Mouse (Mus musculus) adipocyte (in vitro differentiated cells): ENCODE data around the gene Uncx.

Experiments used
- DNase-seq: peaks from one replicate; pipeline ENCODE4 v3.0.0-alpha.2; 2016; ENCODE audit warnings: low spot score

The Uncx gene

DNA sequence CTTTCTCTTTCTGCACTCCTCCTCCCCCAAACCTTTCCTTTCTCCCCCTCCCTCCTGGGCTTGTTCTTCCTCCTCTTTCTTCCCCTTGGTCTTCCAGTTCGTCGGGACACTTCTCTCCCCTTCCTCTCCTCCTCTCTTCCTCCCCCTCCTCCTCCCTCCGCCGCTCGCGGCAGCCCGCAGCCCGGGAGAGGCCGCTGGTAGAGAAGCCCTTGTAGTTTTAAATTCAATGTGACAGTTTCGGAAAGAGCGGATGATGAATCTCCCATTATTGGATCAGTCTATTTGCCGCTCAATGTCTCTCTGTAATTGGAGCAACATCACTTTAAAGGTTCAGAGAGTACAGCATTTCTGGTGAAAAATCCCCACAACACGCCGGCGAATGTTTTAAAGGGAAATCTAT, at the start of gene Uncx:
Uncx (plus strand) TSS at position 281 of the 400 bp plus-strand sequence.
- no peak for DNase-seq

DNA sequence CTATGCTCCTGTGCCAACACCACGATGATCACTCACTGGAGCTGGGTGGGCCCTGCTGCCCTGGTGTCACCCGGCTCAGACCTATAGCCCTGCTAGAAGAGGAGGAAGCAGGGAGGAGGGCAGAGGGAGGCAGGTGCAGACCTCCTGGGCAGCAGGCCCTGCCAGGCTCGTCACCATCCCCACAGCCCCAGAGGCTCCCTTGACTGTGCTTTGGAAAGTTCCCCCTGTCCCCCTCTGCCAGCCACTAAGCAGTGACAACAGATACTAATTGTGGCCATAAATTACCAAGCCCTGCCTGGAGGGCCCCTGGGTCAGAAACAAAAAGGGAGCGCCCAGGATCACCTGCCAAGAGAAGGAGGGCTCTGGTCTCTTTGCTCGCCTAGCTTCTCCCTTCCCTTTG, 49.6 kb upstream of the Uncx start:
- no peak for DNase-seq

DNA sequence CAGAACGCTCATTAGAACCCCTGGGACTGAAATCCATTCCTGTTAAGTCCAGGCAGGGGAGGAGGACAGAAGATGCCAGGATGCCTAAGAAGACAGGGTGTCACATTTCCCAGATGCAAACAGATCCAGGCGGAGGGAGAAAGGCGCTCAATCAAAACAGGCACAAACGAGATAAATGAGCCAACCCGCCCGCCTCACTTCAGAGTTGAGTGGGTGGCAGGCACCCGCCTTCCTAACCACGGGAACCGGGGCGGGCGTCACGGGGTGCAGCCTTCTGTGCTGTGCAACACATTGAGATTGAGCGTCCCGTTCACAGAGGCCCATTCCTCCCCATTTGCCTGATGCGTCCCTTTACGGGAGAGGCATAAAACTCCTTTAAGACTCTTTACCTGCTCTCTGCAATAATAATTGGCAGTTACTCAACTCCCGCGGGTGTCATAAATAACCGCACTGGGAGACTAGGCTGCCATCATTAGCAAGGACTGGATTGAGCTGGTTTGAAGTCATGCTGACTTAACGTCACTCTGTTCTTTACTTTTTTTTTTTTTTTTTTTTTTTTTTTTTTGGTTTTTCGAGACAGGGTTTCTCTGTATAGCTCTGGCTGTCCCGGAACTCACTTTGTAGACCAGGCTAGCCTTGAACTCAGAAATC, 48.1 kb upstream of the Uncx start:
- peak; percentile 38 for DNase-seq

DNA sequence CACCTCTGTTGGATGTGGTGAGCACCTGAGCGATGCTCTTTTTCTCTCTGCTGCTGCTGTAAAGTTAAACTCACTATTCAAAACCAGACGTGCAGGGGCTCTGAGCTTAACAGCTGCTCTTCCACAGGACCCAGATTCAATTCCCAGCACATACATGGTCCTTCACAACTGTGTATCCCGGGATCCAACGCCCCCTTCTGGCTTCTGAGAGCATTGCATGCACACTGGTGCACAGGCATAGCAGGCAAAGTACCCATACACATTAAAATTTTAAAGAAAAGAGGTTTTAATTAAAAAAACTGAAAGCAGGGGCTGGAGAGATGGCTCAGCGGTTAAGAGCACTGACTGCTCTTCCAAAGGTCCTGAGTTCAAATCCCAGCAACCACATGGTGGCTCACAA, 46.4 kb upstream of the Uncx start:
- DNase-seq: no peak

DNA sequence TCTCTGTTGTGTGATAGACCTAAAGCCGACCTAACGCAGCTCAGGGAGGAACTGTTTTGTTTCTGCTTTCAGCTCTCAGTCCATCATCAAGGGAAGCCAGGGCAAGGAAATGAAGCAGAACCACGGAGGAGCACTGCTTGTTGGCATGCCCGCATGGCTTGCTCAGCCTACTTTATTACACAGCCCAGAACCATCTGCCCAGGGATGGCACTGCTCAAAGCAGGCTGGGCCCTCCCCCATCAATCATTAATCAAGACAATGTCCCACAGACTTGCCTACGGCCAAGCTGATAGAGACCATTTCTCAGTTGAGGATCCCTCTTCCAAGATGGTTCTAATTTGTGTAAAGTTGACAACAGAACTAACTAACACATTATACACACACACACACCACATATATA, 44.5 kb upstream of the Uncx start:
- no peak for DNase-seq

DNA sequence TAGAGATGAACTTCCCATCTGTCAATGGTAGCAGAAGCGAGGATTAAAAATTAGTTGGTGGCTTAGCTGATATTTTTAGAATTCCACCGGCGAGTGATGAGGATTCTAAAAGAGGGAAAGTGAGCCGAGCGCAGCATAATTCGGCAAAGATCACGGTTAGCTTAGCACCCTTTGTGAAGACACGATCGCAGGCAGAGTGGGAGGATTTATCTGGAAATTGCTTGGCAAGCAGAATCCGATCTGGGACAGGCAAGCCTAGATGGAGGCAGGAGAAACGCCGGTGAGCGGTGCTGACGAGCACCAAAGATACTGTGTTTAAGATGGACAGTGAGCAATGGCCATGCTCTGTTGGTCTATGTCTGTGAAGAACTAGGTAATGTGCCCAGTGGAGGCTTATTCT, 41.0 kb upstream of the Uncx start:
- no peak for DNase-seq

DNA sequence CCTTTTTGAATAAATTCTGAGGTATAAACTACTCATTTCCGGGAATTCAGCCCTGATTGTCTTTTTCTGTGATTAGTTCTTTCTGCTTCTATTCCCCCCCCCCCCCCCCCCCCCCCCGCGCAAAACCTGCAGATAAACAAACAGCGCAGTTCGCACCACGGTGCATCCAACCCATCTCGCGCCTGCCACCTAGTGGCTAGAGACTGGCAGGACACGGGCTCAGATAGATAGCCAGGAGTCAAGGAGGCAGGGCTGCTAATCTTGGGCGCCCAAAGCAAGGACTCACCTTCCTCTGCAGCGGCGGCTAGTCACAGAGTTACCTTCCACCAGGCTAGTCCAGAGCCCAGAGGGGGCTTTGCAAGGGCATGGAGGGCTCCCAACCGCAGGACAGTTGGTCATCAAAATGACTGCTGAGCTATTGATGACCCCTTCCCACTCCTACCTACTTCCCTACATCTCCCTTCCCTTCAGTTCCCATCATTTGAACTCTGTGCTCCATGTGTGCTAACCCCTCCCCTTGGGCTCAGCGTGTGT, 38.2 kb upstream of the Uncx start:
- DNase-seq: peak; percentile 90

DNA sequence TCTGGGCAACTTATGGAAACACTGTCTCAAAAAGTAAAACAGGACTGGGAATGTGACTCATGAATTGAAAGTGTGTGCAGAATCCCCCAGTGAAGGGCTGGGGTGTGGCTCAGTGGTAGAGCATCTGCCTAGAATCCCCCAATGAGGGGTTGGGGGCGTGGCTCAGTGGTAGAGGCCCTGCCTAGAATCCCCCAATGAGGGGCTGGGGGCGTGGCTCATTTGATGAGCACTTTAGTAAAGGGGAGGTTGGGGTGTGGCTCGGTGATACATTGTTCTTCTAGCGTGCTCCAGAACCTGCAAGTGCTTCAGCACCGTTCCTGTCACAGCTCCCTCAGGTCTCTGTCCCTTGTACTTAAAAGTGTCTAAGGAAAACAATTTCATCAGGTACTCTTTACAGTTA, 37.1 kb upstream of the Uncx start:
- no peak for DNase-seq

DNA sequence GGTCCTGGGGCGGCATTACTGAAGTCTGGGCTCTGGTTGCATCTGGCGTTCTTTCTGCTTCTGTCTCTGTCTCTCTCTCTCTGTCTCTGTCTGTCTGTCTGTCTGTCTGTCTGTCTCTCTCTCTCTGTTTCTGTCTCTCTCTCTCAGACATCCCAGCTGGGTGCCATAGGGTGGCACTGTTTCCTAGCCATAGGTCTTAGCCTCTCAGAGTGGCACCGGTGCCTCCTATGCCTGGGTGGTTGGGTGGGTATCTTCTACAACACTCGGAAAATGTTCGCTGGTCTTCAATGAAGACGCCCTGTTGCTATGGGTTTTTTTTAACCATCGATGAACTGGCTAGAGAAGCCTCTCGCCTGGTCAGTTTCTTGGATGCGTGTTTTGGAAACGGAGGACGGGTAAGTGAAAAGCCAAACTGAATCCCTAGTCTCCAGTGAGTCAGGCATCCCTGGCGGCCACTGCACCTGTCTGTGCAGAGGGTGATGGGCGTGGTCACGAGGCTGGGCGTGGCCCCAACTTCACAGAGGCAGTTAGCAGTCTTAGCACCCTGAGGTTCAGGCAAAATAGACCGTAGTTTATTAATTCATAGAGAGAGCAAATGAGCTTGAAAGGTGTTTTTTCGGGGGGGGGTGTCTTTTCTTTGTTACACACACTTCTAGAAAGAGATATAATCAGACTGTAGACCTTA, 32.5 kb upstream of the Uncx start:
- no peak for DNase-seq

DNA sequence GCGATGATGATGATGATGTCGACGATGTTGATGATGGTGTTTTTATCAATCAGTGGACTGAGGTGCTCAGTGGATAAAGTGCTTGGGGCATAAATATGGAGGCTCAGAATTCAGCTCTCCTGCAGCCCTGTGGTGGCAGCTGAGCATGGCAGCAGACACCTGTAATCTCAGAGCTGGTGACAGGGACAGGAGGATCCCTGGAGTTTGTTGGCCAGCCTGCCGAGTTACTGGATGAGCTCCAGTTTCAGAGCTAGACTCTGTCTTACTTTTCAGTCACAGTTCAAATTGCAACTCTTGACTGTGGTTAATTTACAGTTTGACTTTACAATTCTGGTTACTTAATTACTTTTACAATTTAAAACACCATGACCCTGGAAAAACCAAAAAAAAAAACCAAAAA, 31.1 kb upstream of the Uncx start:
- no peak for DNase-seq

DNA sequence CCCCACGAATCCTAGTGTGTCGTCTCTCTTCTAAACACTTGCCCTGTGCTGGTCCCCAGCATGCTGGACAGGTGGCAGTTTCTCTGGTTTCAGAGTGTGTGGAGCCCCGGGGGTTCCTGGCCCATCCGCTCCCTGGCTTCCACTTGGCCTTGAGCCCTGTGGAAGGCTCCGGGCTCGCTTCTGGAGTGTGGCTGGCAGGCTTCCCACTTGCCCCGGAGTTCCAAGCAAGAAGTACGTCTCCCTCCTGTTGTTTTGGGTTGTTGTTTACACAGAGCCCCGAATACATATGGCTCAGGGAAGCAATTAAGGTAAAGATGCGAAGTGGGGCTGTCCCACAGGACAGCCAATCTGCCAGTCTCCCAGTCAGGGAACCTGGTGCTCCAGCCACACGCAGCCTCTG, 27.0 kb upstream of the Uncx start:
- no peak for DNase-seq

DNA sequence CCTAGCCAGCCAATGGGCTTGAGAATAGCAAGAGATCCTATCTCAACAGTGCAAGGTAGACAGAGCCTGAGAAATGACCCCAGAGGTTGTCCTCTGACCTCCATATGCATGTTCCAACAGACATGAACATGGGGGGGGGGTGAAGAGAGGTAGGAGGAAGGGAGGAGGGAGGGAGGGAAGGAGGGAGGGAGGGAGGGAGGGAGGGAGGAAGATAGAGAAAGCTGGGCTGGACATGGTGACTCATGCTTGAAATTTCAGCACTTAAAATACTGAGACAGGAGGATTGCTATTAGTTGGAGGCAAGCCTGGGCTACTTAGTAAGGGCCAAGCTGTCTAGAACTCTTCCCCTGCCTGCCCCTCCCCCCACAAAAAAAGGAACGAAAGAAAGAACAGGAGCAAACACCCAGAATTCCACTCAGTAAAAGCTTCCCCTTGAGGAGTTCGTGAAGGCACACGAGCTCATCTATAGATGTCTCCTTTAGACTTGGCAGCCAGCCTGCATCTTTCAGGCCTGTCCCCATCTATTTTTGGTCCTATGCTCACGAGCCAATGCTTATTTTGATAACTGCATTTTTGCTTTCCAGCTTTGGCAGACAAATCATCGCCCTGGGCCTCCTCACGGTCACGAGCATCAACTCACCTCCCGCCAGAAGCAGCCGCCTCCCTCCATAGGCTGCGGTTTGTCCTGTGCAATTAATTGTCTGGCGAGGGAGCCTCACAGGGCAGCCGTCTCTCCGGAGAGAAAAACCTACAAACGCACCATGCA, 23.0 kb upstream of the Uncx start:
- no peak for DNase-seq

DNA sequence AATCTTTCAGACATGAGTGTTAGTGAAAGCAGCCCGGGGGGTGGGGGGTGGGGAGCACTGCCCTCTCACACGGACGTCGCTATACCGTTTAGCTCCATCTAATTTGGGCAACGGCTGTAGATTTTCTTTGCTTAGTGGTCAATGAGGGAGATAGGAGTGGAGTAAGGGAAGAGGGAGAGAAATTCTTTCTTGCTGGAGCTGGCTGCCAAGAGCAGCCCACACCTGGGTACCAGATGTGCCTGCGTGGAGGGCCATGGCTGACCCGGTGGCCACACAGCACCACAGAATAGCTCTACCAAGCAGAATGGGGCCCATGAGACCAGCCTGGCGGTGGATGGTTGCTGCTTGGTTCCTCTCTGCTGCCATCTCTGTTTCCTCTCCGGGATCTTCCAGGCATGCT, 21.3 kb upstream of the Uncx start:
- DNase-seq: no peak

DNA sequence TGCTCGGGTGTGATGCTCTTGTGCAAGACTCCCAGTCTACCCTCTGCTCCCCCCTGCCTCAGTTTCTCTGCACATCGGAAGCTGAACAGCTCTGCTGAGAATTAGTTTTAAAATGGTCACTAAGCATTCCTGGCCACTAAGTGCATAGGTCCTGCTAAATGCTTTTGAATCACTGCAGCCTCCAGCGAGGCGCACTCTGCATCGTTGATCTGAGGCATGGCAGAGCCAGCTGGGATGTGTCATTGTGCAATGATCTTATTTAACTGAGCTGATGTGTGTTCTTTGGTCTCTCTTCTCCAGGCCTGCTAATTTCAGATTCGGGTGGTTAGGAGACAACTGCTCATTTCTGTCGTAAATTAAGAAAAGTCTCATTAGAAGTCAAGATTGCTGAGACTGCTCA, 14.4 kb upstream of the Uncx start:
- no peak for DNase-seq

DNA sequence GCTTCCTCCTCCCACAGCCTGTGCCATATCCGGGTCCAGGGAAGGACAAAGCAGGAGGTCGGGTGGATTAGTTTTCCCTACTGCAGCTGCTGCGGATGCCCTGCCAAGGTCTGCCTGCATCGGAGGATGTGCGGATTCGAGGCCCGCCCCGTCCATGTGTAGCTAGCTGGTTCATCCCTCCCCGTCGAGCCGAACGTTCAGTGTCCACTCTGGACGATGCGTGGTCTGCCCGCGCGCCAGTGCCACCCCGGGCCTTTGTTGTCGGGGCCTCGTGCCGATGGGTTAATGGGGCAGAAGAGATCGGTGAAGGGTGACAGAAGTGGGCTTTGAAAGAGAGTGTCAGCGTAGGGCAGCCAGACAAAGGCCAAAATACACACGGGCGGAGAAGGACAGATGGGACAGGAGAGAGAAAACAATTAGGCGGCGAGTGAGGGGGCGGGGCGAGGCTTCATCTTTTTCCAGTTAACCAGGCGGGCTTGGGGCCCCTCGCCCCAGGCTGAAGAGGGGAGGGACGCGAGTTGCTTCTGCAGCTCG, 7.8 kb upstream of the Uncx start:
- DNase-seq: no peak

DNA sequence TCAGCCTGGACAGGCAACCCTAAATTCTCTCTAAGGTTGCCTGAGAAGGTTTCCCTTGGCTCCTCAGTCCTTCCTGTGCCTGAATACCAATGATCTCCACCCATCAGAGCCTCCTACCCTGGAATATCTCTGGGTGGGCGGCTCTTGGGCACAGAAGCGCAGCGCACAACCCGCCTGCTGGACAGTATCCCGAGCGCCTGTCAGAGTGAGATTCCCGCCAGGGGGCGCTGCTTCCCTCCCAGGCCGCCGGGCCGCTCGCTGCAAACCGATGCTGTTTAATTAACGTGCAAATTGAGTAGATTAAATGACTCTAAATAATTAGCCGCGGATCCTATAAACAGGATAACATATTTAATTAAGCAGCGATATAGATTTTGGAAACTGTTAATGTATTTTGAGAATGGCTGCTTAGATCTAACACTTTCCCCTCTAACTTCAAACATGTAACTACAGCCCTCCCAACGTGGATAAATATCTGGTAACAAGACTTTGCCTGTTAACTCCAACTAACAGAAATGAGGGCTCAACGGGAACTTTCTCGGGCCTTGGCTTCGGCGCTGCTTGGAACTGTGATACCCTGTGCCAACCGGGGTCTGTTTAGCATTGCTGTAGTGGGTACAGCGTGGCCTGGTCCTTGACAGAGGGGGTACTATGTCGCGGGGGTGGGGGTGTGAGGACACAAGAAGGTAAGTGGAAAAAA, 6.9 kb upstream of the Uncx start:
- DNase-seq: peak; percentile 26

DNA sequence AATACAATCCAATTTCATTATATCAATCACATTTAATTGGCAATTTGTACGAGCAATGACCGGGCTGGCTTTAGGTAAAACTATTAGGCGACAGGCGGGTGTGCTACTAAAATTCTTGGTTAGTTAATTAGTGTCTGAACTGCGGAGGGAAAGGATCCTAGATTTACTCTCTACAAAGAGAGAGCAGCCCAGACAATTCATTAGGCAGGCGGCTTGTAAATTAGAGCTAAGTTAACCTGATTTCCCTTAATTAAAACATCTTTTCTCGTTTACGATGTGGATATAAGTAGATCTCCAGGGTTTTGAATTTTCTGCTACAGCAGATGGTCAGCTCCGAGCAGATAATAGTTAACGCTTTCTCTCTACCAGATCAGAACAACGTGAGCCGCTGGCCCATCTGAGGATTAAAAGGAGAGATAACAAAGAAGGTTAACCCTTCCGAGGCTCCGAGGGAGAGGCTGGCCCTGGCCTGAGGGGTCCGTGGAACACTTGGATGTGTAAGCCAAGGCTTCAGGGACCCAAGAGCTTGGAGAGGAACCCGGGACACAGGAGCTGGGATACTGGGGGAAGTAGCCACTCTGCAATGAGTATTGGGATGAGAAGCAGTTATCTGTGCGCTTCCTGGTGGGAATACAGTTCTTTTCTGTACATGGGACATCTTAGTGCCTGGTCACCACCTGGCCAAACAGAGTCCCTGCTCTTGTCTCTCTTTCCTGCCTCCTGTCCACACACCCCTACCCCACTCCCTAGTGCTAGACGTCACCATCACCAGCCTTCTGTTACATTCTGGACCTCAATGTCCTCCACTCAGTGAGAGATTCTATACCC, 6.2 kb upstream of the Uncx start:
- DNase-seq: no peak

DNA sequence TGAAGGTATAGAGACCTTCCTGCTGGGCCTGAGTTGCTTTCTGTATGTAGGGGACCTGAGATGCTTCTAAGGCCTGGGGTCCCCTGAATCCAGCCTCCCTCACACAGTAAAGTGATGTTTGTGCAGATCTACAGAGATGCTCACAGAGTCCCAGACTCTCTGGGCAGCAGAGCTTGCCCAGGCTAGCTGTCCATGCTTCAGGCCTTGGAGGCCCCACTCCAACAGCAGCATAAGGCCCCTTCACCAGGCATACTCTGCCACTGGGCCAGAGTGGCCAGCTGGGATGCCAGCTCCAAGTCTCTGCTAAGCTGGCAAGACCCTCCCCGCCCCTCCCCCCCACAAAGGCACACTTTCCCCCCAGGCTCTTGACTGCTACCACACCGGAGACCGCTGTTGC, 5.6 kb upstream of the Uncx start:
- no peak for DNase-seq

DNA sequence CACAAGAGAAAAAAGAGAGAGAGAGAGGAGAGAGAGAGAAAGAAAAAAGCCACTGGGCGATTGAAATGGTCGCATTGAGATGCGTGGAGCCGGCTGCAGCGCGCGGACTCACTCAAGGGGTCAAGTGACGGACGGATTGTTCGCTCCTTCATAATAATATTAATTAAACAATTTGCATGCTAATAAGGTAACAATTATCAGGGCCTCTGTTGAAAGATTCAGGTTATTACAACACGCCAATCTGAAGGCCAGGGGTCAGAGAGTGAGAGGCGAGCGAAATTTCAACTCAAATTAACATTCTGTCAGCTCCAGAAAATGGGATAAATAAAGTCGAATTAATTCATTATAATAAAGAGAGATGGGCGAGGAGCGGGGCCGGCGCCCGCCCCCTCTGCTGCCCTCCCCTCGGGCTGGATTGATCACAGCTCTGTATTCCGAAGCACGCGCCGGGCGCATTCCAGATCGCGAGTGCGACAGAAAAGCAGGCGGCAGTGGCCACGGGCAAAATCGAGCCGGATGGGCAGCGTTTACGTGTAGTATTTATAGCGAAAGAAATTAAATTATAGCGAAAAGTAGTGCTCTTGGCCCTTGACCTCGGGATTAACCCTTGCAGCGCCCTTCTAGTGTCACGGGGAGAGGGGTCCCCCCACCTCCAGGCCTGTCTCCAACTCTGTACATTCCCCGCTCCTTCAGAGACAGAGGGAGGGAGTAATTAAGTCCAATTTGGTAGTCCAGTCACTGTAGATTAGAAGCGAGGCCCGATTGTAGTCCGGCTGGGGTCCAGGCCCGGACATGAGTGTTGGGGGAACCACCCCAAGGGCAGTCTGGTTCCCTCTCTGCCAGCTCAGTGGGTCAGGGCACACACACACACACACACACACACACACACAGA, 1.9 kb upstream of the Uncx start:
- DNase-seq: no peak

DNA sequence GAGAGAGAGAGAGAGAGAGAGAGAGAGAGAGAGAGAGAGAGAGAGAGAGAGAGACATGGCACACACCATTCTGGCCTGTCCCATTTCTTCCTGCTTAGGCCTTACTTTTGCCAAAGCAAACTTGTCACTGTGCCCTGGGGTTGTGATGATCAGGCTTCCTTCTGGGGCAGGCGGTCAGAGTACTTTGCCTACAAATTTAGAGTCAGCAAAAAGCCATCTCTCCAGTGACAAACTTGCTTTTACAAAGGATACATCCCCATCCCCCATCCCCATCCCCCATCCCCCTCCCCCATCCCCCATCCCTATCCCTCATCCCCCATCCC, 1.3 kb upstream of the Uncx start:
- peak; percentile 12 for DNase-seq
